Mouse (Mus musculus) G1E (cell line): ENCODE data around the gene Atp1b3.

ENCODE experiments used
- CTCF ChIP-seq: IDR thresholded peaks from 2 replicates; pipeline ENCODE4 v1.5.1; 2012; ENCODE audit warnings: low read depth, low read length, inconsistent platforms, mixed read lengths
- GATA1 ChIP-seq: IDR thresholded peaks from 2 replicates; pipeline ENCODE4 v1.6.1; 2012; ENCODE audit warnings: borderline replicate concordance, low read length, inconsistent platforms, mixed read lengths
- POLR2AphosphoS5 ChIP-seq: IDR thresholded peaks from 2 replicates; pipeline ENCODE4 v1.6.1; 2012; ENCODE audit warnings: low read depth, low read length, inconsistent platforms; ENCODE audit not compliant: insufficient replicate concordance
- TAL1 ChIP-seq: conservative IDR thresholded peaks from 2 replicates; pipeline ENCODE4 v1.6.1; 2012; ENCODE audit warnings: low read depth, low read length, inconsistent platforms, mixed read lengths

GRCm38 (mm10) chr9:96353799-96354198 is 10.4 kb downstream of the Atp1b3 start:
- no peak for TF ChIP-seq CTCF
- TF ChIP-seq GATA1, result no peak
- TF ChIP-seq TAL1, result peak; percentile 44; the same call in 1 of the 2 replicates
- no peak for TF ChIP-seq POLR2AphosphoS5
